Comparison of ENCODE assay signal across 10 mouse cellular contexts in genomic region chr5:147155449-147156133, GRCm38 (mm10). TPM values are rescaled to one million over a fixed set of nuclear protein-coding genes. Genes with fewer than 3 reads are reported as not detected.
DNase-seq lines count a peak whose midpoint lies in the region; ATAC-seq lines count a peak whose summit lies in the region.
"Had no signal": no experiment of that assay in that cellular context is flagged by ENCODE, and none has a peak within 500 bp of the region (broad histone marks: within the 10 kb centered on the region; RNA-seq: fewer than 3 reads in every experiment).

No protein-coding gene starts in this region.

- H3K27ac ChIP-seq in midbrain, embryonic 13.5 days, result peak overlapping the region; percentile 16; the same call in 1 of the 2 replicates
- no peak overlapping the region for H3K27ac ChIP-seq in heart, embryonic 12.5 days (ENCODE audit: poor library complexity, severe bottlenecking)
- H3K27ac ChIP-seq in liver, embryonic 11.5 days (ENCODE audit: low read depth, low read length), result no peak overlapping the region
- H3K27ac ChIP-seq: heart, embryonic 13.5 days; macrophage had no signal

- ATAC-seq in midbrain, embryonic 13.5 days, result peak; percentile 96
- no peak for ATAC-seq in heart, embryonic 12.5 days (ENCODE audit: insufficient number of reproducible peaks, low FRiP score)
- no peak for ATAC-seq in liver, embryonic 11.5 days (replicated peaks; ENCODE audit: low FRiP score)
- no peak for ATAC-seq in erythroid progenitor cell, adult 5-6 weeks (replicated peaks; ENCODE audit: low FRiP score, poor library complexity, severe bottlenecking)

- peak overlapping the region; percentile 38 for H3K4me2 ChIP-seq in midbrain, embryonic 13.5 days (replicated peaks)
- H3K4me2 ChIP-seq in heart, embryonic 12.5 days, result no peak overlapping the region
- no peak overlapping the region for H3K4me2 ChIP-seq in liver, embryonic 11.5 days
- H3K4me2 ChIP-seq: heart, embryonic 13.5 days had no signal

- no peak overlapping the region for H3K9ac ChIP-seq in midbrain, embryonic 13.5 days (replicated peaks)
- no peak overlapping the region for H3K9ac ChIP-seq in heart, embryonic 12.5 days
- no peak overlapping the region for H3K9ac ChIP-seq in liver, embryonic 11.5 days (ENCODE audit: low read depth, low read length)
- H3K9ac ChIP-seq: heart, embryonic 13.5 days had no signal

- peaks cover 23% of the 10 kb centered on the region for H3K4me1 ChIP-seq in midbrain, embryonic 13.5 days (replicated peaks)
- no peaks in the 10 kb centered on the region for H3K4me1 ChIP-seq in heart, embryonic 12.5 days (replicated peaks)
- H3K4me1 ChIP-seq in liver, embryonic 11.5 days (replicated peaks; ENCODE audit: control insufficient read depth, insufficient read depth, low read length), result no peaks in the 10 kb centered on the region
- H3K4me1 ChIP-seq: heart, embryonic 13.5 days had no signal

- no peaks in the 10 kb centered on the region for H3K36me3 ChIP-seq in midbrain, embryonic 13.5 days
- no peaks in the 10 kb centered on the region for H3K36me3 ChIP-seq in heart, embryonic 12.5 days
- no peaks in the 10 kb centered on the region for H3K36me3 ChIP-seq in liver, embryonic 11.5 days (ENCODE audit: control insufficient read depth, insufficient read depth, low read length)
- H3K36me3 ChIP-seq: heart, embryonic 13.5 days had no signal

- H3K4me3 ChIP-seq in midbrain, embryonic 13.5 days (replicated peaks), result no peak overlapping the region
- H3K4me3 ChIP-seq in heart, embryonic 12.5 days, result no peak overlapping the region
- H3K4me3 ChIP-seq in liver, embryonic 11.5 days (ENCODE audit: low read depth, low read length), result no peak overlapping the region
- H3K4me3 ChIP-seq: heart, embryonic 13.5 days had no signal

- DNase-seq in cerebellum, postnatal 14 days, result peak; percentile 10 to 19
- DNase-seq in cerebellum, postnatal 25 days, result no peak
- DNase-seq in WW6 (ENCODE audit: low read depth, low spot score), result peak; percentile 53
- peak; percentile 18 for DNase-seq in forelimb bud, embryonic 11.5 days (ENCODE audit: low read depth, low spot score)
- no peak for DNase-seq in liver, embryonic 11.5 days (ENCODE audit: low spot score)

- H3K27me3 ChIP-seq in midbrain, embryonic 13.5 days, result peaks cover 75% of the 10 kb centered on the region
- H3K27me3 ChIP-seq in heart, embryonic 12.5 days (replicated peaks), result peaks cover 38% of the 10 kb centered on the region
- H3K27me3 ChIP-seq in liver, embryonic 11.5 days (replicated peaks; ENCODE audit: control insufficient read depth, insufficient read depth, low read length), result peaks cover 9% of the 10 kb centered on the region

- no peaks in the 10 kb centered on the region for H3K9me3 ChIP-seq in midbrain, embryonic 13.5 days
- no peaks in the 10 kb centered on the region for H3K9me3 ChIP-seq in heart, embryonic 12.5 days (replicated peaks)
- no peaks in the 10 kb centered on the region for H3K9me3 ChIP-seq in liver, embryonic 11.5 days (ENCODE audit: control insufficient read depth, low read length)
- H3K9me3 ChIP-seq: heart, embryonic 13.5 days had no signal

- WGBS in midbrain, embryonic 13.5 days, result 2% methylated on average over 13 of the region's 13 CpGs
- 13% methylated on average over 13 of the region's 13 CpGs for WGBS in heart, embryonic 12.5 days
- WGBS in liver, embryonic 11.5 days, result 24% methylated on average over 13 of the region's 13 CpGs

RNA-seq across cellular contexts. Expression of gene Gsx1, which starts 32.9 kb away (rescaled TPM):
- 10.7 and 16.2 TPM in 2 replicates for polyA plus RNA-seq in midbrain, embryonic 13.5 days (2015; fragmentation: Nextera tagmentation; extraction: Ambion mirVana)
- polyA plus RNA-seq in heart, embryonic 12.5 days (2016; fragmentation: Nextera tagmentation; extraction: Ambion mirVana), result not detected in 2 replicates
- not detected in 2 replicates for polyA plus RNA-seq in liver, embryonic 11.5 days (2014; fragmentation: Nextera tagmentation; extraction: Ambion mirVana)
- not detected in 2 replicates for total RNA-seq in erythroid progenitor cell, adult 5-6 weeks (2015; ENCODE audit: low replicate concordance)
- total RNA-seq in erythroid progenitor cell, adult 5-6 weeks (2017; ENCODE audit: low replicate concordance), result not detected in 2 replicates
- polyA plus RNA-seq: heart, embryonic 13.5 days; macrophage had no signal

Comparison
In these comparisons a context has a peak if more than half of its experiments do, and no peak if none do; other contexts are left out.
1. DNase-seq: peak in cerebellum, postnatal 14 days (2 of 2), WW6 (single experiment) and forelimb bud, embryonic 11.5 days (single experiment); none in cerebellum, postnatal 25 days (0 of 2) and liver, embryonic 11.5 days (single experiment).
2. RNA of gene Gsx1, which starts 32.9 kb away (polyA plus RNA-seq): 10.7 to 16.2 TPM in midbrain, embryonic 13.5 days; not detected in heart, embryonic 12.5 days and not detected in liver, embryonic 11.5 days; every median in the first group is over 10 times any median in the second.